Mouse (Mus musculus): ENCODE data around the gene C87436. TPM values are rescaled to one million over a fixed set of nuclear protein-coding genes. Genes with fewer than 3 reads are reported as not detected.

C87436 gene
- total and polyA plus RNA-seq, 3 experiments, result 5.2 to 8.7 (median 8.1) TPM

DNA sequence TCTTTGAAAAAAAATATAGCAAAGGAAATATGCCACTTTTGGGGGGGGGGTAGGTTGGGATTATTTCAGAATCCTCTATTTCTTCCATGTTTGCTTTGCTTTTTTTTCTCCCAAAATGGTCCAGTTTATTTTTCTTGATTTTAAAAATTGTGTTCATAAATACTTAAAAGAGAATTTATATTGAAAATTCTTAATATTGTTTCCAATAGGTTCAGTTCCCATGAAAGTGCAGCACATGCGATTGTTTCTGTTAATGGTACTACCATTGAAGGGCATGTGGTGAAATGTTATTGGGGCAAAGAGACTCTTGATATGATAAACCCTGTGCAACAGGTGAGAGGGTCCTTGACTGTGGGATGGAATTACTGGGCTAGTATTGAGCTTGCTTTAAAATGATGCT, 11.8 kb upstream of the C87436 start, which contains the start of gene Gm44790:
TSS of gene Gm44790 (plus strand) at position 301 of the 400 bp plus-strand sequence.
- dilution Hi-C loops (cut with MboI; ENCODE audit: extremely low pct_ligation_motif_present, extremely low pct_unique_long_range_greater_than_20kb, low sequenced_read_pairs), result no loop called here
- Histone ChIP-seq H3K4me2 (ENCODE audit: insufficient read depth, low read depth, poor library complexity, severe bottlenecking) (no peak within 1 kb of the TSS), H3K79me2 (replicated peaks; ENCODE audit: control insufficient read depth, extremely low read depth, insufficient read depth, poor library complexity, severe bottlenecking) (no peaks in the 10 kb centered on the region), H3K4me1 (ENCODE audit: control insufficient read depth in 1 of 2, insufficient read depth in 2 of 2) (no peaks in the 10 kb centered on the region), H3K4me3 (replicated peaks in 1 of 3; ENCODE audit: low read depth in 2 of 3, low read length in 2 of 3, poor library complexity in 1 of 3) (no peak within 1 kb of the TSS), H3K27ac (ENCODE audit: insufficient read depth, low read depth) (no peak within 1 kb of the TSS), H3K9me3 (replicated peaks; ENCODE audit: low read length) (no peaks in the 10 kb centered on the region), H3K27me3 (replicated peaks) (no peaks in the 10 kb centered on the region), H3K36me3 (replicated peaks in 1 of 2; ENCODE audit: control insufficient read depth in 1 of 2, insufficient read depth in 1 of 2, low read length in 1 of 2) (peaks cover 43 to 74% of the 10 kb centered on the region in 2 experiments), H3K9ac (ENCODE audit: insufficient read depth, low read depth) (no peak within 1 kb of the TSS)
- DNase-seq (ENCODE audit: extremely low read depth), result no peak
- TF ChIP-seq HCFC1 (IDR thresholded peaks at IDR 0.05; ENCODE audit: low read depth, low read length) (no peak), RCOR1 (conservative IDR thresholded peaks at IDR 0.05; ENCODE audit: low read depth, low read length) (no peak), NELFE (IDR thresholded peaks at IDR 0.05; ENCODE audit: low read depth, low read length) (no peak), ETS1 (conservative IDR thresholded peaks at IDR 0.05; ENCODE audit: low read depth, low read length) (no peak), CHD2 (IDR thresholded peaks at IDR 0.05; ENCODE audit: low read length) (no peak), POLR2A (IDR thresholded peaks at IDR 0.05; ENCODE audit: low read depth, low read length) (no peak), ELF1 (IDR thresholded peaks at IDR 0.05; ENCODE audit: low read depth, low read length) (no peak), MYC (IDR thresholded peaks at IDR 0.05; ENCODE audit: low read depth, low read length) (no peak), CHD1 (IDR thresholded peaks at IDR 0.05; ENCODE audit: low read depth, low read length) (no peak), CTCF (conservative IDR thresholded peaks at IDR 0.05 in 1 of 2, IDR thresholded peaks at IDR 0.05 in 1 of 2; ENCODE audit: low read depth in 2 of 2, low read length in 2 of 2) (no peak), NRF1 (IDR thresholded peaks at IDR 0.05; ENCODE audit: low read depth, low read length) (no peak), MEF2A (IDR thresholded peaks at IDR 0.05; ENCODE audit: borderline replicate concordance, low read depth, low read length) (no peak), MAZ (IDR thresholded peaks at IDR 0.05; ENCODE audit: low read depth, low read length) (no peak)
- in situ Hi-C loops (cut with MboI; ENCODE audit: low pct_ligation_motif_present, low pct_unique_long_range_greater_than_20kb, low sequenced_read_pairs), result no loop called here

DNA sequence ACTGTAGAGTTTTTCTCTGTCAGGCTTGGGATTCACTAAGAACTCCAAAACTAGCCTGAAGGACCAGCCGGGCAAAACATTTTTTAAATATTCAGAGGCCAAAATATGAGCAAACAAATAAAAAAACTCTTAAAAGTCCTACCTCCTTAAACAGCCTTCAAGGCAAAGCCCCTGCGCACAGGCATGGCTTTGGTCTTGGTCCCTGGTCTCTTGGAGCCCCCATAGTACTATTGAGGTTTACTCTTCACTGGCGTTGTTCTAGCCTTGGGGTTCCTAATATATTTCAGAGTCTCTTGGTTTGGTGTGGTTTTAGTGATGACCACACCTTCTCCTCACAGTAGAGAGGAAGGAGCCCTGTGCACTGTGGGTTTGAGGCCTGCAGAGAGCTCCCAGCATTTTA, 6.6 kb upstream of the C87436 start:
- Histone ChIP-seq H3K9ac (ENCODE audit: insufficient read depth, low read depth) (no peak overlapping the region), H3K36me3 (replicated peaks in 1 of 2; ENCODE audit: control insufficient read depth in 1 of 2, insufficient read depth in 1 of 2, low read length in 1 of 2) (peaks cover 31 to 77% of the 10 kb centered on the region in 2 experiments), H3K9me3 (replicated peaks; ENCODE audit: low read length) (no peaks in the 10 kb centered on the region), H3K79me2 (replicated peaks; ENCODE audit: control insufficient read depth, extremely low read depth, insufficient read depth, poor library complexity, severe bottlenecking) (no peaks in the 10 kb centered on the region), H3K27ac (ENCODE audit: insufficient read depth, low read depth) (no peak overlapping the region), H3K4me2 (ENCODE audit: insufficient read depth, low read depth, poor library complexity, severe bottlenecking) (no peak overlapping the region), H3K4me3 (replicated peaks in 1 of 3; ENCODE audit: low read depth in 2 of 3, low read length in 2 of 3, poor library complexity in 1 of 3) (no peak overlapping the region), H3K4me1 (ENCODE audit: control insufficient read depth in 1 of 2, insufficient read depth in 2 of 2) (no peaks in the 10 kb centered on the region), H3K27me3 (replicated peaks) (no peaks in the 10 kb centered on the region)
- in situ Hi-C loops (cut with MboI; ENCODE audit: low pct_ligation_motif_present, low pct_unique_long_range_greater_than_20kb, low sequenced_read_pairs) (loop anchor here (10.0 kb wide), 1 partner anchor 243 kb away; no protein-coding TSS in a partner anchor), dilution Hi-C loops (cut with MboI; ENCODE audit: extremely low pct_ligation_motif_present, extremely low pct_unique_long_range_greater_than_20kb, low sequenced_read_pairs) (no loop called here)
- no peak for TF ChIP-seq TBP (conservative IDR thresholded peaks at IDR 0.05; ENCODE audit: low read depth, low read length)
- TF ChIP-seq RAD21 (IDR thresholded peaks at IDR 0.05; ENCODE audit: low read depth, low read length), result no peak
- no peak for TF ChIP-seq POLR2A (IDR thresholded peaks at IDR 0.05; ENCODE audit: low read depth, low read length)
- TF ChIP-seq MYC (IDR thresholded peaks at IDR 0.05; ENCODE audit: low read depth, low read length), result no peak
- no peak for TF ChIP-seq CTCF (conservative IDR thresholded peaks at IDR 0.05 in 1 of 2, IDR thresholded peaks at IDR 0.05 in 1 of 2; ENCODE audit: low read depth in 2 of 2, low read length in 2 of 2)
- TF ChIP-seq BHLHE40 (IDR thresholded peaks at IDR 0.05; ENCODE audit: low read depth, low read length), result no peak
- no peak for TF ChIP-seq MXI1 (IDR thresholded peaks at IDR 0.05; ENCODE audit: low read depth, low read length)
- no peak for TF ChIP-seq CHD2 (IDR thresholded peaks at IDR 0.05; ENCODE audit: low read length)
- TF ChIP-seq MEF2A (IDR thresholded peaks at IDR 0.05; ENCODE audit: borderline replicate concordance, low read depth, low read length), result no peak
- no peak for TF ChIP-seq ZC3H11A (IDR thresholded peaks at IDR 0.05; ENCODE audit: low read depth, low read length)
- TF ChIP-seq MAZ (IDR thresholded peaks at IDR 0.05; ENCODE audit: low read depth, low read length), result no peak
- no peak for TF ChIP-seq NRF1 (IDR thresholded peaks at IDR 0.05; ENCODE audit: low read depth, low read length)
- no peak for TF ChIP-seq ZNF384 (IDR thresholded peaks at IDR 0.05; ENCODE audit: low read depth, low read length)
- TF ChIP-seq ETS1 (conservative IDR thresholded peaks at IDR 0.05; ENCODE audit: low read depth, low read length), result no peak
- TF ChIP-seq ZMIZ1 (IDR thresholded peaks at IDR 0.05; ENCODE audit: low read depth, low read length), result no peak
- no peak for TF ChIP-seq TCF12 (IDR thresholded peaks at IDR 0.05; ENCODE audit: low read depth, low read length)
- no peak for TF ChIP-seq JUN (IDR thresholded peaks at IDR 0.05; ENCODE audit: insufficient read depth, low read depth, low read length)
- no peak for TF ChIP-seq IRF4 (IDR thresholded peaks at IDR 0.05; ENCODE audit: low read depth, low read length)
- no peak for TF ChIP-seq SMC3 (IDR thresholded peaks at IDR 0.05; ENCODE audit: low read depth, low read length)
- no peak for DNase-seq (ENCODE audit: extremely low read depth)
